Mouse (Mus musculus) granulocyte monocyte progenitor cell, adult 5-6 weeks (primary cell): ENCODE measurements around the gene Trak2. TPM values are rescaled to one million over a fixed set of nuclear protein-coding genes. Genes with fewer than 3 reads are reported as not detected.
A peak's percentile ranks its signal among the peaks of the same experiment; 100 is the strongest.
"Not testable (repeated sequence)": the region's sequence is repeated elsewhere in the genome, so short reads cannot be mapped to it uniquely, and the experiment has no call there.

Experiments
- ATAC-seq: replicated peaks from 2 replicates; pipeline ENCODE4 v1.8.0; 2016; ENCODE audit warnings: mild to moderate bottlenecking, moderate TSS enrichment, inconsistent platforms; ENCODE audit not compliant: poor library complexity, severe bottlenecking
- total RNA-seq, 2 experiments: library from RNA; stranded (forward) in 1 of 2; stranded (reverse) in 1 of 2; fragments of 200-712, 200-1000 nt in 1 of 2; fragments of >200 nt in 1 of 2; fragmentation: Nextera tagmentation in 1 of 2; gene quantifications; 2 replicates each; pipeline ENCODE4 v1.2.3; 2014 to 2017

The Trak2 gene
- total RNA-seq, 2 experiments from 2014 or later = 18.6 to 20.0 TPM

- ATAC-seq = not testable (repeated sequence)
Measured at GRCm38 (mm10) chr1:58891481-58892170, 81.6 kb downstream of the Trak2 start.

- ATAC-seq = not testable (repeated sequence)
Measured at GRCm38 (mm10) chr1:58890697-58891290, 82.4 kb downstream of the Trak2 start.

- ATAC-seq = no peak
Measured at GRCm38 (mm10) chr1:58889826-58890546, 83.2 kb downstream of the Trak2 start.

GRCm38 (mm10) chr1:58885646-58886045, 87.6 kb downstream of the Trak2 start:
- ATAC-seq = no peak

- ATAC-seq = not testable (repeated sequence)
Measured at GRCm38 (mm10) chr1:58883279-58883678, 90.0 kb downstream of the Trak2 start.

GRCm38 (mm10) chr1:58879291-58879690, 93.9 kb downstream of the Trak2 start:
- ATAC-seq = not testable (repeated sequence)

GRCm38 (mm10) chr1:58876500-58876899, 96.7 kb downstream of the Trak2 start:
- ATAC-seq = peak; percentile 88

- ATAC-seq = peak; percentile 99
Measured at GRCm38 (mm10) chr1:58860586-58860985, 112.6 kb downstream of the Trak2 start.

GRCm38 (mm10) chr1:58859738-58860365, 113.4 kb downstream of the Trak2 start:
- ATAC-seq = not testable (repeated sequence)

- not testable (repeated sequence) for ATAC-seq
Measured at GRCm38 (mm10) chr1:58859131-58859530, 114.1 kb downstream of the Trak2 start.

- ATAC-seq = not testable (repeated sequence)
Measured at GRCm38 (mm10) chr1:58856811-58857210, 116.4 kb downstream of the Trak2 start.

Other genes with a start within 250 kb of the Trak2 start
- 106 and 119 TPM in 2 replicates for gene Casp8, start 178.1 kb downstream of the Trak2 start, total RNA-seq (2014; fragmentation: Nextera tagmentation)
- 133 and 147 TPM in 2 replicates for gene Casp8, start 178.1 kb downstream of the Trak2 start, total RNA-seq (2017)
- 15.4 and 15.5 TPM in 2 replicates for gene Stradb, start 92 bp upstream of the Trak2 start, total RNA-seq (2014; fragmentation: Nextera tagmentation)
- gene Stradb, start 92 bp upstream of the Trak2 start, total RNA-seq (2017) = 8.7 and 16.2 TPM in 2 replicates
- not detected in 2 replicates for gene C2cd6, start 121.5 kb upstream of the Trak2 start, total RNA-seq (2014; fragmentation: Nextera tagmentation)
- not detected in 2 replicates for gene C2cd6, start 121.5 kb upstream of the Trak2 start, total RNA-seq (2017)
- 9.7 and 16.4 TPM in 2 replicates for gene Tmem237, start 147.0 kb upstream of the Trak2 start, total RNA-seq (2014; fragmentation: Nextera tagmentation)
- gene Tmem237, start 147.0 kb upstream of the Trak2 start, total RNA-seq (2017) = 11.6 and 15.3 TPM in 2 replicates
- 2.1 and 2.9 TPM in 2 replicates for gene Mpp4, start 190.0 kb upstream of the Trak2 start, total RNA-seq (2014; fragmentation: Nextera tagmentation)
- gene Mpp4, start 190.0 kb upstream of the Trak2 start, total RNA-seq (2017) = 0.39 TPM in 1 of 2 replicates, not detected in the other